Mouse (Mus musculus) forebrain, postnatal 0 days (tissue): Measurements from ENCODE around the gene Tnfrsf17. TPM values are rescaled to one million over a fixed set of nuclear protein-coding genes. Genes with fewer than 3 reads are reported as not detected.
"Not testable (repeated sequence)": the region's sequence is repeated elsewhere in the genome, so short reads cannot be mapped to it uniquely, and the experiment has no call there.

Source experiments
- ATAC-seq: fragments of 200-750 bp; cut with Nextera tagmentation; 2 replicates; pipeline ENCODE4 v1.8.0; 2017; ENCODE audit warnings: mild to moderate bottlenecking, moderate library complexity
- DNase-seq: peaks from one replicate; pipeline ENCODE4 v3.0.0-alpha.2; 2015
- H3K27ac ChIP-seq: fragments of 300-500 bp; sonication (generic); 2 replicates; pipeline ENCODE4 v1.5.1; 2014; ENCODE audit warnings: low read depth, mild to moderate bottlenecking, antibody characterized with exemption, low read length, moderate library complexity, mixed read lengths
- H3K27me3 ChIP-seq: fragments of 300-500 bp; sonication (generic); 2 replicates; pipeline ENCODE4 v1.6.1; 2014; ENCODE audit warnings: mild to moderate bottlenecking, low read length, mixed read lengths; ENCODE audit not compliant: insufficient read depth
- H3K36me3 ChIP-seq: fragments of 300-500 bp; sonication (generic); 2 replicates; pipeline ENCODE4 v1.6.1; 2014; ENCODE audit warnings: mild to moderate bottlenecking, moderate library complexity; ENCODE audit not compliant: insufficient read depth
- H3K4me1 ChIP-seq: fragments of 300-500 bp; sonication (generic); 2 replicates; pipeline ENCODE4 v1.6.1; 2014; ENCODE audit warnings: antibody characterized with exemption; ENCODE audit not compliant: insufficient read depth
- H3K4me2 ChIP-seq: fragments of 300-500 bp; sonication (generic); 2 replicates; pipeline ENCODE4 v1.6.1; 2014; ENCODE audit warnings: low read depth, mild to moderate bottlenecking, moderate library complexity
- H3K4me3 ChIP-seq: fragments of 300-500 bp; sonication (generic); 2 replicates; pipeline ENCODE4 v1.5.1; 2014; ENCODE audit warnings: low read depth, low read length, mixed read lengths
- H3K9ac ChIP-seq: fragments of 300-500 bp; sonication (generic); 2 replicates; pipeline ENCODE4 v1.6.1; 2014; ENCODE audit warnings: mild to moderate bottlenecking
- H3K9me3 ChIP-seq: fragments of 300-500 bp; sonication (generic); 2 replicates; pipeline ENCODE4 v1.6.1; 2016; ENCODE audit warnings: low read length
- CTCF ChIP-seq: sonication (generic); IDR thresholded peaks from 2 replicates; pipeline ENCODE4 v1.5.1; 2016; ENCODE audit warnings: antibody characterized with exemption, control low read depth, low read depth
- WGBS: fragments of 180-500 bp; shearing (Covaris S2); extraction: QIAGEN DNeasy Blood & Tissue Kit; methylation state at CpG from one replicate; pipeline ENCODE4 v1.1.7; 2014; 5-methylcytosine and 5-hydroxymethylcytosine counted together
- polyA plus RNA-seq: library from polyadenylated mRNA; unstranded; fragments of >200 nt; fragmentation: Nextera tagmentation; extraction: Ambion mirVana; gene quantifications from 2 replicates; pipeline ENCODE4 v1.2.1, GENCODE M21; 2015
- total RNA-seq: library from RNA; depleted of rRNA; stranded (reverse); fragments of >200 nt; gene quantifications from 2 replicates; pipeline ENCODE4 v1.2.3, GENCODE M21; 2014

Tnfrsf17 gene
- total and polyA plus RNA-seq, 2 experiments from 2014 or later, result 0.19 TPM; not detected in 1

GRCm38 (mm10) chr16:11284881-11285280 lies 28.7 kb upstream of the Tnfrsf17 start:
- Histone ChIP-seq H3K36me3 (no peaks in the 10 kb centered on the region), H3K27ac (no peak overlapping the region), H3K9ac (no peak overlapping the region), H3K9me3 (no peaks in the 10 kb centered on the region), H3K4me1 (no peaks in the 10 kb centered on the region), H3K4me2 (no peak overlapping the region), H3K27me3 (no peaks in the 10 kb centered on the region), H3K4me3 (no peak overlapping the region)
- DNase-seq, result no peak
- WGBS, result 93% methylated on average over 2 of the region's 2 CpGs
- no peak for TF ChIP-seq CTCF
- no peak for ATAC-seq

DNA sequence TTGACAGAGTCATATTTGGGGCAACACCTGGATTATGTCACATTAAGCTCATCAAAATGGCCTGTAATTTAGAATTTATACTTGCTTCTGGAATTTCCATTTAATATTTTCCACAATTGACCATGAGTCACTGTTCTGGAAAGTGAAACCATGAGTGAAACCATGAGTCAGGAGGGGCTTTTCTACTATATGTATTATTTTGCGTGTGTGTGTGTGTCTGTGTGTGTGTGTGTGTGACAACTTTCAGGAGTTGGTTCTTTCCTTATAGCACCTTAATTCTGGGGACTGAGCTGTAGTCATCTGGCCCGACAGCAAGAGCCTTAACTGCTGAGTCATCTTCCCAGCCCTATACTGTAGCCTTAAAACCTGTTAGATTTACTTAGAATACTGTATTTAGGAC lies 27.7 kb upstream of the Tnfrsf17 start:
- ATAC-seq (no peak), DNase-seq (no peak)
- WGBS, result 90% methylated on average over 2 of the region's 2 CpGs
- Histone ChIP-seq H3K4me3 (no peak overlapping the region), H3K4me1 (no peaks in the 10 kb centered on the region), H3K36me3 (no peaks in the 10 kb centered on the region), H3K4me2 (no peak overlapping the region), H3K9ac (no peak overlapping the region), H3K27ac (no peak overlapping the region), H3K27me3 (no peaks in the 10 kb centered on the region), H3K9me3 (no peaks in the 10 kb centered on the region)
- TF ChIP-seq CTCF, result no peak

DNA sequence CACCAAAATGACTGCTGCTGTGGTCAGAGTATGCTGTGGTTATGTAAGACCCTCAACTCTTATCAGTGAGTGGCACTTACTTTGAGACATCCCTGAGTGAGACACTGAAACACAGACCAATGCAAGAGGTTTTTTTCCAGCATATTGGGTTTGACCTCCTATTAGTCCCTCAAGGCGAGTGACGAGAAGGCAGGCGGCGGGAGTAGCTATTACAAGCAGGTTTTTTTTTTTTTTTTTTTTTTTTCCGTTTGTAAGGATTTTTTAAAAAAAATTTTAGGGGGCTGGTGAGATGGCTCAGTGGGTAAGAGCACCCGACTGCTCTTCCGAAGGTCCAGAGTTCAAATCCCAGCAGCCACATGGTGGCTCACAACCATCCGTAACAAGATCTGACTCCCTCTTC lies 24.7 kb upstream of the Tnfrsf17 start:
- not testable (repeated sequence) for H3K9ac ChIP-seq, H3K27me3 ChIP-seq, ATAC-seq, H3K4me1 ChIP-seq, H3K27ac ChIP-seq, H3K4me2 ChIP-seq, H3K36me3 ChIP-seq, H3K9me3 ChIP-seq, DNase-seq, H3K4me3 ChIP-seq
- 93% methylated on average over 7 of the region's 8 CpGs for WGBS

- WGBS, result 75% methylated on average over 4 of the region's 4 CpGs
- not testable (repeated sequence) for H3K4me1 ChIP-seq, H3K36me3 ChIP-seq, H3K4me2 ChIP-seq, H3K9ac ChIP-seq, H3K4me3 ChIP-seq, H3K27me3 ChIP-seq, H3K27ac ChIP-seq, ATAC-seq, DNase-seq, H3K9me3 ChIP-seq
These were observed 18.0 kb upstream of the Tnfrsf17 start for GRCm38 (mm10) chr16:11295583-11295982.

DNA sequence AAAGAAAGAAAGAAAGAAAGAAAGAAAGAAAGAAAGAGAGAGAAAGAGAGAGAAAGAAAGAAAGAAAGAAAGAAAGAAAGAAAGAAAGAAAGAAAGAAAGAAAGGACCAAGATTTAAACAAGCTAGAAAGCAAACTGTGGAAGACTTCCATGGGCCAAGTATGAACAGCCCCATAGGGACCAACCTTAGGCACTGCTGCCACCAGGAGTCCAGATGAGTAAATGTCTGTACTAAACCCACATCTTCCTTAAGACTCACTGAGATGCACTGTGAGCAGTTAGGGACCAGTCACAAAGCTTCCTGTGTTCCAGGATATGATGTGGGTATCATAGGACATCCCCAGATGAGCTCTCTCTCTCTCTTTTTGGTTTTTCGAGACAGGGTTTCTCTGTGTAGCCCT lies 15.9 kb upstream of the Tnfrsf17 start:
- not testable (repeated sequence) for H3K4me2 ChIP-seq, DNase-seq, H3K9ac ChIP-seq, H3K4me3 ChIP-seq, H3K4me1 ChIP-seq, H3K9me3 ChIP-seq, H3K27me3 ChIP-seq, H3K27ac ChIP-seq, H3K36me3 ChIP-seq, ATAC-seq
- TF ChIP-seq CTCF, result peak; percentile 28; the same call in 1 of the 2 replicates
- WGBS, result 75% methylated on average over 1 of the region's 1 CpGs

DNA sequence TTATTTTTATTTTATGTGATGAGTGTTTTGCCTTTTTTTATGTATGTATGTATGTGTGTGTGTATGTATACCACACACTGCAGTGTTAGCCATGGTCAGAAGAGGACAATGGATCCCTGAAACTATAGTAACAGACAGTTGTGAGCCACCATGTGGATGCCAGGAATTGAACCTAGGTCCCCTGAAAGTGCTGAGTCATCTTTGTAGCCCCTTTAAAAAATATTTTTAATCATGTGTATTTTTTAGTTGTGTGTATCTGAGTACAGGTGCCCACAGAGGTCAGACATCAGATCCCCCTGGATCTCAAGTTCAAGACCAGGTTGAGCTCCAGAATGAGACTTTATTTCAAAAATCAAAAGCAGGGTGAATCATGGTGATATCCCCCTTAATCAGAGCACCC lies 9.9 kb upstream of the Tnfrsf17 start:
- Histone ChIP-seq H3K4me2 (no peak overlapping the region), H3K4me1 (no peaks in the 10 kb centered on the region), H3K9ac (no peak overlapping the region), H3K27me3 (no peaks in the 10 kb centered on the region), H3K9me3 (no peaks in the 10 kb centered on the region), H3K4me3 (no peak overlapping the region), H3K27ac (no peak overlapping the region), H3K36me3 (no peaks in the 10 kb centered on the region)
- ATAC-seq, result no peak
- no peak for DNase-seq
- no peak for TF ChIP-seq CTCF

- Histone ChIP-seq H3K27me3 (no peaks in the 10 kb centered on the region), H3K4me3 (no peak overlapping the region), H3K4me1 (no peaks in the 10 kb centered on the region), H3K9me3 (no peaks in the 10 kb centered on the region), H3K9ac (no peak overlapping the region), H3K36me3 (no peaks in the 10 kb centered on the region), H3K27ac (no peak overlapping the region), H3K4me2 (no peak overlapping the region)
- ATAC-seq (no peak), DNase-seq (no peak)
- 88% methylated on average over 2 of the region's 2 CpGs for WGBS
- TF ChIP-seq CTCF, result no peak
These were observed 8.1 kb upstream of the Tnfrsf17 start for GRCm38 (mm10) chr16:11305531-11305930.

DNA sequence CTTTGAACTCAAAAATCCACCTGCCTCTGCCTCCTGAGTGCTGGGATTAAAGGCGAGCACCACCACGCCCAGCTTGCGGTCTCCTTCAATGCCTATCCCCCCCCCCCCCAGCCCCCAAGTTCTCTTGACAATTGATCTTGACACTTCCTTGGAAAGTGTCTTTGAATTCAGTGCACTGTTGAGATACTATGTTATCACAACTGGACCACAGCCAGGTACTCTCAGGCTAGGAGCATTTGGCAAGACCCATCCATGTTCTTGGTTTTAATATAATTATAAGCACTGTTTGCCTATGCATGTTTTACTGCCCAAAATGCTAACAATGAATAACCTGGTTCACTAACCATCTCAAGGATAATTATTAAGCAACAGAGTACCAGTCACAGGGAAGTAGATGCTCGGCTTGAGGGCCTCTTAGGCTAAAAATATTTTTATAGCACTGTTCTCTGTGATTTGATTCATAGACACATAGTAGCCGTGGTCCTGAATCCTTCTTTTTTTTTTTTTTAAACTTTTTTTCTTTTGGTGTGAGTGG lies 2.2 kb downstream of the Tnfrsf17 start:
- DNase-seq (no peak), ATAC-seq (no peak)
- no peaks in the 10 kb centered on the region for H3K4me1 ChIP-seq
- no peak overlapping the region for H3K9ac ChIP-seq
- H3K4me2 ChIP-seq, result no peak overlapping the region
- 76% methylated on average over 5 of the region's 5 CpGs for WGBS
- H3K4me3 ChIP-seq, result no peak overlapping the region
- no peaks in the 10 kb centered on the region for H3K36me3 ChIP-seq
- H3K27ac ChIP-seq, result no peak overlapping the region
- no peak for TF ChIP-seq CTCF
- H3K27me3 ChIP-seq, result no peaks in the 10 kb centered on the region
- H3K9me3 ChIP-seq, result no peaks in the 10 kb centered on the region
